Mouse (Mus musculus): ENCODE data around the gene Snap23. TPM values are rescaled to one million over a fixed set of nuclear protein-coding genes. Genes with fewer than 3 reads are reported as not detected.

Gene Snap23
- polyA plus RNA-seq, 2 experiments: 51.2 to 59.1 TPM

GRCm38 (mm10) chr2:120589759-120590158 is 22.3 kb downstream of the Snap23 start:
- peaks cover 67% of the 10 kb centered on the region for H3K36me3 ChIP-seq (ENCODE audit: control insufficient read depth, insufficient read depth, low read length)

DNA sequence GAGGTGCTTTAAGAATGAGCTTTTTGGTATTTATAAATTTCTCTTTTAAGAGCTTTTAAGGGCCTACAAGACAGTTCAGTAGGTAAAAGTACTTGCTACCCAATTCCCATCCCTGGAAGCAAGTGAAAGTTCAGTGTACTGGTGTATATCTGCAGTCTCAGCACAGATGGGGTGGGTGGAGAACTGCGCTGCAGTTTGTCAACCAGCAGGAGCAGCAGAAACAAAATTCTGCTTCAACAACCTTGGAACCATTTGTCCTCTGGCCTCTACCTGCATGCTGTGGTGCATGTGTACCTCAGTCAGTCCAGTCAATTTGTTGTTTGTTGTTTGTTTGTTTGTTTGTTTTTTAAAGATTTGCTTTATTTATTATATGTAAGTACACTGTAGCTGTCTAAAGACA is 24.8 kb downstream of the Snap23 start:
- no peak overlapping the region for H3K4me2 ChIP-seq (replicated peaks; ENCODE audit: low read depth, low read length, severe bottlenecking)
- H3K4me3 ChIP-seq (replicated peaks; ENCODE audit: low read length): no peak overlapping the region
- no peak for TF ChIP-seq POLR2A (IDR thresholded peaks at IDR 0.05; ENCODE audit: borderline replicate concordance, extremely low read depth, insufficient read depth, insufficient read length)
- ATAC-seq (ENCODE audit: low FRiP score, low read depth) (no peak), DNase-seq (ENCODE audit: low spot score) (no peak)
- no peaks in the 10 kb centered on the region for H3K9me3 ChIP-seq (ENCODE audit: control insufficient read depth, low read length)
- H3K9ac ChIP-seq (ENCODE audit: low read depth, low read length, severe bottlenecking): no peak overlapping the region
- H3K27ac ChIP-seq (replicated peaks; ENCODE audit: low read depth, low read length): no peak overlapping the region
- H3K4me1 ChIP-seq (ENCODE audit: control insufficient read depth, insufficient read depth, low read length): no peaks in the 10 kb centered on the region
- peaks cover 72% of the 10 kb centered on the region for H3K36me3 ChIP-seq (ENCODE audit: control insufficient read depth, insufficient read depth, low read length)
- H3K27me3 ChIP-seq (ENCODE audit: control insufficient read depth, insufficient read depth, low read length): no peaks in the 10 kb centered on the region
- WGBS: 95% methylated on average over 1 of the region's 1 CpGs

More at GRCm38 (mm10) chr2:120589759-120590158, 22.3 kb downstream of the Snap23 start:
- no peak overlapping the region for H3K9ac ChIP-seq (ENCODE audit: low read depth, low read length, severe bottlenecking)
- H3K9me3 ChIP-seq (ENCODE audit: control insufficient read depth, low read length): no peaks in the 10 kb centered on the region
- TF ChIP-seq POLR2A (IDR thresholded peaks at IDR 0.05; ENCODE audit: borderline replicate concordance, extremely low read depth, insufficient read depth, insufficient read length): no peak
- H3K4me2 ChIP-seq (replicated peaks; ENCODE audit: low read depth, low read length, severe bottlenecking): no peak overlapping the region
- H3K27ac ChIP-seq (replicated peaks; ENCODE audit: low read depth, low read length): no peak overlapping the region
- H3K4me1 ChIP-seq (ENCODE audit: control insufficient read depth, insufficient read depth, low read length): no peaks in the 10 kb centered on the region
- DNase-seq (ENCODE audit: low spot score): no peak
- no peak overlapping the region for H3K4me3 ChIP-seq (replicated peaks; ENCODE audit: low read length)
- no peak for ATAC-seq (ENCODE audit: low FRiP score, low read depth)
- WGBS: 85% methylated on average over 5 of the region's 5 CpGs
- no peaks in the 10 kb centered on the region for H3K27me3 ChIP-seq (ENCODE audit: control insufficient read depth, insufficient read depth, low read length)

- Histone ChIP-seq H3K36me3 (ENCODE audit: control insufficient read depth, insufficient read depth, low read length) (peaks cover 78% of the 10 kb centered on the region), H3K9me3 (ENCODE audit: control insufficient read depth, low read length) (no peaks in the 10 kb centered on the region), H3K9ac (ENCODE audit: low read depth, low read length, severe bottlenecking) (no peak overlapping the region), H3K27ac (replicated peaks; ENCODE audit: low read depth, low read length) (no peak overlapping the region), H3K4me1 (ENCODE audit: control insufficient read depth, insufficient read depth, low read length) (no peaks in the 10 kb centered on the region), H3K4me2 (replicated peaks; ENCODE audit: low read depth, low read length, severe bottlenecking) (no peak overlapping the region), H3K4me3 (replicated peaks; ENCODE audit: low read length) (no peak overlapping the region), H3K27me3 (ENCODE audit: control insufficient read depth, insufficient read depth, low read length) (no peaks in the 10 kb centered on the region)
- no peak for TF ChIP-seq POLR2A (IDR thresholded peaks at IDR 0.05; ENCODE audit: borderline replicate concordance, extremely low read depth, insufficient read depth, insufficient read length)
- ATAC-seq (ENCODE audit: low FRiP score, low read depth): no peak
- WGBS: 90% methylated on average over 2 of the region's 2 CpGs
- no peak for DNase-seq (ENCODE audit: low spot score)
Measured at GRCm38 (mm10) chr2:120597734-120598133, 30.3 kb downstream of the Snap23 start.

DNA sequence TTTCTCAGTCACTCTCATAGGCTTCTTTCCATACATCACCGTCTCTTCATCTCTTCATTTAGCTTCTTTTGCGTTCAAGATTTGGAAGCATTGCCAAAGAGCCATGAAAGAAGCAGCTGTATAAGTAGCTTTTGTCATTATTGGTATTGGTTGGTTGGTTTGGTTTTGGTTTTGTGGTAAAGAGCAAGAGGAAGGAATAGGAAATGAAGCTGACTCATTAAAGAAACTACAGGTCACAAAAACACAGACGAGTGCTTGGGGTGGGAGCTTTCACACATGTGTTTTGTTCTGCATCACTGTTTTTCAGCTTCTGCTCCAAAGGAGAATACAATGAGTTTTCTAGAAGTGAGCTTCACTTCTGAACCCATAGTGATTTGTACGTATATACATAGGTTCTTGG is 32.0 kb downstream of the Snap23 start:
- no peaks in the 10 kb centered on the region for H3K9me3 ChIP-seq (ENCODE audit: control insufficient read depth, low read length)
- no peak for DNase-seq (ENCODE audit: low spot score)
- no peaks in the 10 kb centered on the region for H3K4me1 ChIP-seq (ENCODE audit: control insufficient read depth, insufficient read depth, low read length)
- TF ChIP-seq POLR2A (IDR thresholded peaks at IDR 0.05; ENCODE audit: borderline replicate concordance, extremely low read depth, insufficient read depth, insufficient read length): no peak
- no peaks in the 10 kb centered on the region for H3K27me3 ChIP-seq (ENCODE audit: control insufficient read depth, insufficient read depth, low read length)
- H3K4me3 ChIP-seq (replicated peaks; ENCODE audit: low read length): no peak overlapping the region
- H3K4me2 ChIP-seq (replicated peaks; ENCODE audit: low read depth, low read length, severe bottlenecking): no peak overlapping the region
- no peak overlapping the region for H3K27ac ChIP-seq (replicated peaks; ENCODE audit: low read depth, low read length)
- no peak for ATAC-seq (ENCODE audit: low FRiP score, low read depth)
- H3K36me3 ChIP-seq (ENCODE audit: control insufficient read depth, insufficient read depth, low read length): peaks cover 73% of the 10 kb centered on the region
- H3K9ac ChIP-seq (ENCODE audit: low read depth, low read length, severe bottlenecking): no peak overlapping the region
- 93% methylated on average over 4 of the region's 4 CpGs for WGBS

DNA sequence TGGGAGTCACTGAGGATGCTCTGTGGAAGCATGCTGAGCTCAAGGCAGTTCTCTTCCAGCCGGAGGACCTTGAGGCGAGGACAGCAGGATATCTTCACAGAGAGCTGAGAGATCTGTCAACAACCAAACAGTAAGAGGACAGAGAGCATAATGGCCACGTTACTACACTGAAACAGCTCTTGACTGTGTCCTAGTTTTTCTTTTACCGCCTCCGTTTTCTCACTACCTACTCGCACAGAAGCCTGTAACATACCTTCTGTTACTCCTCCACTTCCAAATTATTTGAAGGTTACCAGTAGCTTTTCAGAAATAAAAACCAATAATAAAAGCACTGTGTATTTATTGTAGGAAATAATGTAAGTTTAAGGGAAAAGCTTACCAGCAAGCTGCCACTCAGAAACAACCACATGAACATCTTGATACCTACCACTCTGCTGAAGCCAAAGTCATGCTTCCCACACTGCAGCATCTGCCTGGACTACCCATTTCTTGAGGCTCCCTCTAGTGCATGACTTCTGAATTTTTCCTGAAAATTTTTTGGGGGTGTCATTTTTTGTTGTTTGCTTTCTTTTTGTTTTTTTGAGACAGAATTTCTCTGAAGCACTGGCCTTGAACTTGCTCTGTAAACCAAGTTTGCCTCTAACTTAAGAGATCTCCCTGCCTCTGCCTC is 38.7 kb downstream of the Snap23 start:
- Histone ChIP-seq H3K27me3 (ENCODE audit: control insufficient read depth, insufficient read depth, low read length) (no peaks in the 10 kb centered on the region), H3K27ac (replicated peaks; ENCODE audit: low read depth, low read length) (no peak overlapping the region), H3K4me2 (replicated peaks; ENCODE audit: low read depth, low read length, severe bottlenecking) (no peak overlapping the region), H3K36me3 (ENCODE audit: control insufficient read depth, insufficient read depth, low read length) (peaks cover 25% of the 10 kb centered on the region), H3K9me3 (ENCODE audit: control insufficient read depth, low read length) (no peaks in the 10 kb centered on the region), H3K4me1 (ENCODE audit: control insufficient read depth, insufficient read depth, low read length) (0 out of 2 replicates have a peak, but pooled peaks cover 7% of the 10 kb centered on the region), H3K9ac (ENCODE audit: low read depth, low read length, severe bottlenecking) (no peak overlapping the region), H3K4me3 (replicated peaks; ENCODE audit: low read length) (no peak overlapping the region)
- TF ChIP-seq POLR2A (IDR thresholded peaks at IDR 0.05; ENCODE audit: borderline replicate concordance, extremely low read depth, insufficient read depth, insufficient read length): no peak
- no peak for ATAC-seq (ENCODE audit: low FRiP score, low read depth)
- 92% methylated on average over 6 of the region's 6 CpGs for WGBS
- no peak for DNase-seq (ENCODE audit: low spot score)

Data from limb, embryonic 14.5 days (tissue).